Mouse (Mus musculus) limb, embryonic 12.5 days (tissue): ENCODE measurements at regions not wholly inside any gene's neighbourhood (a gene's known extent, or its start where the extent isn't known, plus 50 kb on each side); places are given as distances from the start of the nearest gene placed in this dataset.
"Not testable (repeated sequence)": the region's sequence is repeated elsewhere in the genome, so short reads cannot be mapped to it uniquely, and the experiment has no call there.

Experiments used
- ATAC-seq: fragments of 200-750 bp; cut with Nextera tagmentation; 2 replicates; pipeline ENCODE4 v1.8.0; 2017; ENCODE audit warnings: low read depth, moderate TSS enrichment; ENCODE audit not compliant: insufficient number of reproducible peaks, insufficient read depth, low FRiP score, low TSS enrichment
- H3K27ac ChIP-seq: fragments of 300-500 bp; sonication (generic); 2 replicates; pipeline ENCODE4 v1.5.1; 2016; ENCODE audit warnings: mild to moderate bottlenecking, moderate library complexity
- H3K27me3 ChIP-seq: fragments of 300-500 bp; sonication (generic); 2 replicates; pipeline ENCODE4 v1.6.1; 2016; ENCODE audit warnings: mild to moderate bottlenecking, moderate library complexity
- H3K36me3 ChIP-seq: fragments of 300-500 bp; sonication (generic); 2 replicates; pipeline ENCODE4 v1.6.1; 2016; ENCODE audit warnings: mild to moderate bottlenecking, moderate library complexity
- H3K4me1 ChIP-seq: fragments of 300-500 bp; sonication (generic); replicated peaks from 2 replicates; pipeline ENCODE4 v1.6.1; 2016
- H3K4me2 ChIP-seq: fragments of 300-500 bp; sonication (generic); 2 replicates; pipeline ENCODE4 v1.6.1; 2016; ENCODE audit warnings: mild to moderate bottlenecking, moderate library complexity
- H3K4me3 ChIP-seq: fragments of 300-500 bp; sonication (generic); replicated peaks from 2 replicates; pipeline ENCODE4 v1.5.1; 2016; ENCODE audit warnings: mild to moderate bottlenecking
- H3K9ac ChIP-seq: fragments of 300-500 bp; sonication (generic); replicated peaks from 2 replicates; pipeline ENCODE4 v1.6.1; 2016; ENCODE audit warnings: mild to moderate bottlenecking, moderate library complexity
- H3K9me3 ChIP-seq: fragments of 300-500 bp; sonication (generic); 2 replicates; pipeline ENCODE4 v1.6.1; 2016; ENCODE audit warnings: mild to moderate bottlenecking, moderate library complexity
- WGBS: fragments of 180-500 bp; shearing (Covaris S2); methylation state at CpG from one replicate; pipeline ENCODE4 v1.1.7; 2016; 5-methylcytosine and 5-hydroxymethylcytosine counted together

DNA sequence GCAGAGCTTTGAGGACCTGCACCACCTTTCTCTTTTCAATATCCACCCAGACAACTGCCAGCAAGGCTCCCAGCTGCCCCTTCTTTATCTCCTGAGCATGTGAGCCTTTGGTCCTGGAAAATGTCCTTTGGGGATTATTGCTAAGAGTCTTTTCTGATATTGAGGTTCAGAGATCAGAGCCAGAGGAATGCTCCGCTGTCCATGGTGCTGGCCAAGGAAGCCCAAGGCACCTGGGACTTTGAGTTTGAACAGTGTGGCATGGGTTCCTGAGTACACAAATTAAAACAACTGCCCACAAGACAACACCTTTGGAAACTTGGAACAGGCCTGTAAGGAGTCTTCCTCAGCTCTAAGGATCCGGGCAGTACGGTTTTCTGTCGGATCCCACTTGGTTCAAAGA, 52.6 kb upstream of the Slc28a3 start:
- no peaks in the 10 kb centered on the region for H3K4me1 ChIP-seq
- H3K9ac ChIP-seq: no peak overlapping the region
- no peaks in the 10 kb centered on the region for H3K9me3 ChIP-seq
- peaks cover 21% of the 10 kb centered on the region for H3K27me3 ChIP-seq
- no peaks in the 10 kb centered on the region for H3K36me3 ChIP-seq
- no peak for ATAC-seq
- H3K4me2 ChIP-seq: no peak overlapping the region
- WGBS: 56% methylated on average over 4 of the region's 4 CpGs
- no peak overlapping the region for H3K27ac ChIP-seq
- H3K4me3 ChIP-seq: no peak overlapping the region

DNA sequence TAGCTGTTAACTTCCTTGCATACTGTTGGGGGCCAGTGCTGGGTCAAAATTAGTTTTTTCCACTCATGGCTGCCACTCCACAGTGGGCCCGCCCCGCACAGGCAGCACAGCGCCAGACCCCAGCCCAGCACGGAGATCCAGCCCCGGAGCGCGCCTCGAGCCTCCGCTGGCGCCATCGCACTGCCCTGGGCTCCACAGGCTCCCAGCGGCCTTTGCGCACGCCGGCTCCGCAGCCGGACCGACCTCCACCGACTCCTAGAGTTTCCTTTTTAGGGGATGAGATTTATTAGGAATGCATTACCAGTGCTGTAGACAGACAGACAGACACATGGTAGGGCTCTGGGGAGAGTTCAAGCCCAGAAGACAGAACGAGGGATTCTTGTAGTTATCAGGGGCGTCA, 58.0 kb upstream of the Slc28a3 start:
- Histone ChIP-seq H3K4me3 (no peak overlapping the region), H3K4me1 (0 out of 2 replicates have a peak, but pooled peaks cover 5% of the 10 kb centered on the region), H3K9me3 (no peaks in the 10 kb centered on the region), H3K36me3 (no peaks in the 10 kb centered on the region), H3K27ac (no peak overlapping the region), H3K27me3 (peaks cover 21% of the 10 kb centered on the region), H3K9ac (no peak overlapping the region), H3K4me2 (peak overlapping the region; percentile 36)
- no peak for ATAC-seq
- 41% methylated on average over 21 of the region's 21 CpGs for WGBS

- 50% methylated on average over 9 of the region's 9 CpGs for WGBS
- peaks cover 11% of the 10 kb centered on the region; the same call in 1 of the 2 replicates for H3K4me1 ChIP-seq
Observed at GRCm38 (mm10) chr13:58670206-58670605, 59.5 kb upstream of the Slc28a3 start.

DNA sequence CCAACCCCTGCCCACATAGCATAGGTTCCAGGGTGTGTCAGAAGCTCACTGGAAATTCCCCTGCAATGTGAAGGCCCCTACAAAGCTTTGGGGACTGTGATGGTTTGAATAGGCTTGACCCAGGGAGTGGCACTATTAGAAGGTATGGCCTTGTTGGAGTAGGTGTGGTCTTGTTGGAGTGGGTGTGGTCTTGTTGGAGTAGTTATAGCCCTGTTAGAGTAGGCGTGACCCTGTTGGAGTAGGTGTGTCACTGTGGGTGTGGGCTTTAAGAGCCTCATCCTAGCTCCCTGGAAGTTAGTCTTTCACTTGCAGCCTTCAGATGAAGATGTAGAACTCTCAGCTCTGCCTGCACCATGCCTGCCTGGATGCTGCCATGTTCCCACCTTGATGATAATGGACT, 64.9 kb upstream of the Slc28a3 start:
- not testable (repeated sequence) for H3K27ac ChIP-seq, H3K9me3 ChIP-seq, H3K36me3 ChIP-seq, H3K4me1 ChIP-seq, H3K4me3 ChIP-seq, ATAC-seq, H3K4me2 ChIP-seq, H3K9ac ChIP-seq, H3K27me3 ChIP-seq
- WGBS: 80% methylated on average over 1 of the region's 1 CpGs

More at GRCm38 (mm10) chr13:58670206-58670605, 59.5 kb upstream of the Slc28a3 start:
- Histone ChIP-seq H3K27me3 (peaks cover 21% of the 10 kb centered on the region), H3K4me2 (no peak overlapping the region), H3K9ac (no peak overlapping the region), H3K4me3 (no peak overlapping the region), H3K36me3 (no peaks in the 10 kb centered on the region), H3K9me3 (no peaks in the 10 kb centered on the region), H3K27ac (no peak overlapping the region)
- no peak for ATAC-seq

DNA sequence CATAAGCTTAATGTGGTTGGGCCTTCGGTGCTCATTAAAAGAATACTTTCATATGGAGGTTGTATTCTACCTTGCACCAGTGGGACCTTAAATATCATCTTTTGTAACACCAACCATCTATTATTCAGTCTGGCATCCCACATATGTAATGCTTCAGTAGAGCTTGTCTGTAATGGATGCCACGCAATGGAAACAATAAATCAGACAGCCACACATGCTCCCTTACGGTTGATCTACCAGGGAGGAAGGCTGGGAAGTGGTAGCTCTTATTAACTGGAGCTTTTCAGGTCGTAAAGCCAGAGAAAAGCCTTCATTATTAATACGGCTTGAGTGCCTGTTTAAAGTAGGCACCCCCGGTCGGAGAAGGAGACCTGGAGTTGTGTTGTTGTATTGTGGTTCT, 66.8 kb upstream of the Slc28a3 start:
- Histone ChIP-seq H3K9ac (no peak overlapping the region), H3K9me3 (no peaks in the 10 kb centered on the region), H3K4me3 (no peak overlapping the region), H3K27me3 (no peaks in the 10 kb centered on the region; the same call in 1 of the 2 replicates), H3K36me3 (no peaks in the 10 kb centered on the region), H3K27ac (no peak overlapping the region), H3K4me2 (no peak overlapping the region), H3K4me1 (peaks cover 6% of the 10 kb centered on the region; the same call in 1 of the 2 replicates)
- 37% methylated on average over 7 of the region's 7 CpGs for WGBS
- ATAC-seq: no peak

- H3K9me3 ChIP-seq: no peaks in the 10 kb centered on the region
- peaks cover under 1% of the 10 kb centered on the region; the same call in 1 of the 2 replicates for H3K4me1 ChIP-seq
- H3K27me3 ChIP-seq: no peaks in the 10 kb centered on the region
- no peak overlapping the region for H3K27ac ChIP-seq
- no peak for ATAC-seq
- H3K4me2 ChIP-seq: no peak overlapping the region
- 83% methylated on average over 6 of the region's 6 CpGs for WGBS
- H3K4me3 ChIP-seq: no peak overlapping the region
- no peaks in the 10 kb centered on the region for H3K36me3 ChIP-seq
- H3K9ac ChIP-seq: no peak overlapping the region
Observed at GRCm38 (mm10) chr13:58679663-58680062, 69.0 kb upstream of the Slc28a3 start.

DNA sequence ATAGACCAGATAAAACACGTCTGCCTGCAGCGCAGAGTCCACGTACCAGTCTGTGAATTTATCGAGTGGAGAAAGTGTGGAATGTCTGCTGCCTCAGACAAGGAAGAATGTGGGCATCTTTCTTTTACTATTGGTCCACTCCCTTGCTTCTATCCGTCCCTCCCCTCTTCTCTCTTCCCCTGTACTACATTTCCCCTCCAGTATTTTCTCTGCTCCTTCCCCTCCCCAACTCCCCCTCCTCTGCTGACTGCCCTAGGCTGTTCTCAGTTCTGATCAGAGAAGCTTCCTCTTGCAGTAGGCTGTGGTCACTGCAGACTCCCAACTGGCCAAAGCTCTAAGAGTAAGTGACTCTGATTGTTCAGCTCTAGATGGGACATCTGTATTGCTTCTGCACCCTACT, 76.1 kb upstream of the Slc28a3 start:
- Histone ChIP-seq H3K27ac (no peak overlapping the region), H3K36me3 (no peaks in the 10 kb centered on the region), H3K9me3 (no peaks in the 10 kb centered on the region), H3K9ac (no peak overlapping the region), H3K27me3 (no peaks in the 10 kb centered on the region), H3K4me2 (no peak overlapping the region), H3K4me3 (no peak overlapping the region), H3K4me1 (no peaks in the 10 kb centered on the region)
- ATAC-seq: no peak
- WGBS: 59% methylated on average over 5 of the region's 5 CpGs

DNA sequence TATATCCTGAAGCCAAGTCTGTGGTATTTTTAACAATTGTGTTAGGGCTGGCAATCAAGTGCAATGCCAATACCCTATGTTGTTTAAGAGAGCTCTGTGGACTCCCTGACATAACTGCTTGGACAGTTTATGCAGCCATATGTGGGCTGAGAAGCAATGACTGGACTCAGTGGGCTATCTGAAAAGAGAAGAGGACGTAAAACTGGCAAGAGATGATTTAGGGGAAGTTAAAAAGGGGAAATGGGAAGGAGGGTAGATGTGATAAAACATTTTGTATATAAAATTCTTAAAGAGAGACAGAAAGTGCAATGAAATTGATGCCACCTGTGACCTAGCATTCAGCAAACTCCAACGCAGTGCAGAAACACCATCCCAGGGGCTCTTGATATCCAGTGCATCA, 76.9 kb upstream of the Slc28a3 start:
- Histone ChIP-seq H3K4me3 (no peak overlapping the region), H3K9me3 (no peaks in the 10 kb centered on the region), H3K27me3 (no peaks in the 10 kb centered on the region), H3K9ac (no peak overlapping the region), H3K27ac (no peak overlapping the region), H3K4me2 (no peak overlapping the region), H3K4me1 (no peaks in the 10 kb centered on the region), H3K36me3 (no peaks in the 10 kb centered on the region)
- no peak for ATAC-seq
- 65% methylated on average over 2 of the region's 2 CpGs for WGBS

GRCm38 (mm10) chr13:58688249-58688648, 77.6 kb upstream of the Slc28a3 start:
- Histone ChIP-seq H3K4me1 (no peaks in the 10 kb centered on the region), H3K9me3 (no peaks in the 10 kb centered on the region), H3K4me2 (no peak overlapping the region), H3K9ac (no peak overlapping the region), H3K36me3 (no peaks in the 10 kb centered on the region), H3K27ac (no peak overlapping the region), H3K27me3 (no peaks in the 10 kb centered on the region), H3K4me3 (no peak overlapping the region)
- ATAC-seq: no peak
- WGBS: 70% methylated on average over 2 of the region's 2 CpGs

DNA sequence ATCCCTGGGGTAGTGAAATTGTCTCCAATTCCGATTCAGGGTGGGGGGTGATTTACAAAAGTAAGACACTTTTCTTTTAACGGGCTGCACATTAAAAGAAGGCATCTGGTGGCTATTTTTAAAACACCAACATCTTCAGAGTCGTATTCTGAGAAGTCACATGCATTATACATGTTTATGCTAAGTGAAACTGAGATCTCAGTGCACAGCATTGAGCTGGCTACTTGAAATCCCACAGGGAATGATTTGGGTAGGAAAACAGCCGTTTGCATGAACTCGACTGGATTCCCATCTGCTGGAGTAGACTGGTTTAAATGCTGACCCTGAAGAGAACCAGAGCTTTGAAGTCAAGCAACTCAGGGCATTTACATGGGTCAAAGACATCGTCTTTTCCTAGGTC, 84.0 kb upstream of the Slc28a3 start:
- Histone ChIP-seq H3K4me2 (no peak overlapping the region), H3K4me3 (no peak overlapping the region), H3K36me3 (no peaks in the 10 kb centered on the region), H3K9me3 (0 out of 2 replicates have a peak, but pooled peaks cover 5% of the 10 kb centered on the region), H3K9ac (no peak overlapping the region), H3K27ac (no peak overlapping the region), H3K27me3 (no peaks in the 10 kb centered on the region), H3K4me1 (peaks cover 4% of the 10 kb centered on the region; the same call in 1 of the 2 replicates)
- no peak for ATAC-seq
- 43% methylated on average over 6 of the region's 6 CpGs for WGBS

GRCm38 (mm10) chr13:58695964-58696363, 85.3 kb upstream of the Slc28a3 start:
- 93% methylated on average over 4 of the region's 4 CpGs for WGBS
- Histone ChIP-seq H3K27me3 (no peaks in the 10 kb centered on the region), H3K4me3 (no peak overlapping the region)

DNA sequence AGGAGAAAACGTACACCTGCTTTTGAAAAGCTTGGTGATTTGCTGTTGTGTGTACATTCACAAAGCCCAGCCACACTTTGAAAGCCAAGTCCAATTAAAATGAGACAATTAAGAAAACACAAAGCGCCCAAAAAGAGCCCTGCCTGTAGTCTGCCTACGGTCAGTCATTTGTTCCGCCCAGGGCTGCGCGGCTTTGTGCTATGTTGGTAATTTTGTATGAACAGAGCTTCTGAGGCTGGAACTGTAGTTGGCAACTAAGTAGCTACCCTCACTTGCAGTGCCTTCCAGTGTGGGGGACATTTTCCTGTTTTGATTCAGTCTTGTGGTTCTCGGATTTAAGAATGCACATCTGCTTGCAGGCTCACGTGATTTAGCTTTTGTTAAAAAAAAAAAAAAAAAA, 89.3 kb upstream of the Slc28a3 start:
- Histone ChIP-seq H3K4me1 (0 out of 2 replicates have a peak, but pooled peaks cover under 1% of the 10 kb centered on the region), H3K36me3 (no peaks in the 10 kb centered on the region), H3K27me3 (no peaks in the 10 kb centered on the region), H3K9ac (no peak overlapping the region), H3K9me3 (0 out of 2 replicates have a peak, but pooled peaks cover 5% of the 10 kb centered on the region), H3K4me3 (no peak overlapping the region), H3K27ac (no peak overlapping the region), H3K4me2 (no peak overlapping the region)
- 91% methylated on average over 8 of the region's 8 CpGs for WGBS
- ATAC-seq: no peak

More at GRCm38 (mm10) chr13:58695964-58696363, 85.3 kb upstream of the Slc28a3 start:
- no peak overlapping the region for H3K27ac ChIP-seq
- no peak overlapping the region for H3K4me2 ChIP-seq
- no peak overlapping the region for H3K9ac ChIP-seq
- H3K4me1 ChIP-seq: peaks cover 4% of the 10 kb centered on the region; the same call in 1 of the 2 replicates
- 0 out of 2 replicates have a peak, but pooled peaks cover 5% of the 10 kb centered on the region for H3K9me3 ChIP-seq
- H3K36me3 ChIP-seq: no peaks in the 10 kb centered on the region
- no peak for ATAC-seq
